Mouse (Mus musculus) kidney, postnatal 36 days (tissue): ENCODE results near the gene Per1.

Source experiments
- DNase-seq, 2 experiments: peaks; one replicate each; pipeline ENCODE4 v3.0.0; 2021 to 2022; ENCODE audit warnings: mixed read lengths in 2 of 2

The Per1 gene

DNA sequence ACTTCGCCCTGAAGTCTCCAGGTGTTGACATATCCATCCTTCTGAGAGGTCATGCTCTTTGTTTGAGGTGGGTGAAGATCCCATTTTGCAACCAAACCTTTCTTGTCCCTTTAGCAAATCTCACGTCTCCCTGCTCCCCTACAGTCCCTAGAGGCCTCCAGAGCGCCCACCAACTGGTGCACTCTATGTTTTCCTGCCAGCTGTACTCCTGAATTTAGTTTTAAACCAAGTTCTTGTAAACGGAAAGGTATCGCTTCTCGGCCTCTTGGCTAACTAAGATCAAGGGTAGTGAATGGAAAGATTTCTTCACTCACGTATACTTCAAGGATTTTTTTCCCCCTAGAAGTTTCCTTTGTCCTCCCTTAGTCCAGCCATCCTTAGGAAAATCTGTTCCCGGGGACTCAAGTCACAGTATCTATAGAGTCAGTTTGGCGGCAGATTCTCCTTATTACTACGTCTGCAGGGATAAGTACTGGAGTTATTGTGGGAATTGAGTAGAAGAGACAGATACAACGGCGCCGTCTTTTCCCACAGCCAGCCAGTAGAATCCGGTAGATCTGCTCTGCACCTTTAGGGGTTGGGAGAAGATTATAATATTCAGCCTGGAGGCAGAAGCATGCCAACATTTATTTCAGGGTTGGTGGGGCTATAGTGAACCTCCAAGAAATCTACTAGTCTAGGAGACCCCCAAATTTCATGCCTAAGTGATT is 24.6 kb downstream of the Per1 start:
- no peak for DNase-seq

DNA sequence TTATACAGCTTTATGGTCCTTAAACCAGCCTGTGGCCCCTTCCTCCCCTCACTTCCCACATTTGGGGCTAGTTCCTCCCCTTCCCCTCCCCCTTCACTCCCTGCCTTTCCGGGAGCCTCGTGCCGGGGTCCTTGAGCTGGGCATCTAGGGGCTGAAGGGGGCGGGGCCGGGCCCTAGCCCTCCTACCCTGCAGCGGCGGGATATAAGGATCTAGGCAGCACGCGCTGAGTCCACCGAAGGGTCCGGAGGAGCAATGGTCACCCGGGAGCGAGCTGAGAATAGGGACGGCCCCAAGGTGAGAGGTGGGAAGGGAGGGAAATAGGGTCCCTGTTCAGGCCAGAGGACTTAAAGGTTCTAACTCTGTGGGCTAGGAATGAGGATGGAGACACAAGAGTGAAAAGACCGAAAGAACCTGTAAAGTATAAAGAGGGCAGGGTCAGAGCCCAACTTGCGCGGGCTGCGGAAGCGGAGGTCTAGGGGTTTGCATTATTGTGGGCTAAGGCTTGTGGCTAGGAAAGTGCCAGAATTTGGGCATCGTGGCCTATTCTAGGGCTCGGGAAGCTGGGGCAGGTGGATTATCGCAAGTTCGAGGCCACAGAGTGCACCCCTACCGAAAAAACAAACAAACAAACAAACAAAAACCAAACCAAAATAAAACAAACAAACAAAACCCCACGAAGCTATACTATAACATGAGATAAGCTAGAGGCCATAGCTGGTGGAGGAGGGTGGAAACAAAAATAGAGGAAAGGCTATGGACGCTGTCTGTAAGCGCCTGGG is 25.4 kb downstream of the Per1 start, which contains the start of gene Hes7:
Gene Hes7 (plus strand): TSS at position 184 of the 780 bp plus-strand sequence.
- no peak for DNase-seq

DNA sequence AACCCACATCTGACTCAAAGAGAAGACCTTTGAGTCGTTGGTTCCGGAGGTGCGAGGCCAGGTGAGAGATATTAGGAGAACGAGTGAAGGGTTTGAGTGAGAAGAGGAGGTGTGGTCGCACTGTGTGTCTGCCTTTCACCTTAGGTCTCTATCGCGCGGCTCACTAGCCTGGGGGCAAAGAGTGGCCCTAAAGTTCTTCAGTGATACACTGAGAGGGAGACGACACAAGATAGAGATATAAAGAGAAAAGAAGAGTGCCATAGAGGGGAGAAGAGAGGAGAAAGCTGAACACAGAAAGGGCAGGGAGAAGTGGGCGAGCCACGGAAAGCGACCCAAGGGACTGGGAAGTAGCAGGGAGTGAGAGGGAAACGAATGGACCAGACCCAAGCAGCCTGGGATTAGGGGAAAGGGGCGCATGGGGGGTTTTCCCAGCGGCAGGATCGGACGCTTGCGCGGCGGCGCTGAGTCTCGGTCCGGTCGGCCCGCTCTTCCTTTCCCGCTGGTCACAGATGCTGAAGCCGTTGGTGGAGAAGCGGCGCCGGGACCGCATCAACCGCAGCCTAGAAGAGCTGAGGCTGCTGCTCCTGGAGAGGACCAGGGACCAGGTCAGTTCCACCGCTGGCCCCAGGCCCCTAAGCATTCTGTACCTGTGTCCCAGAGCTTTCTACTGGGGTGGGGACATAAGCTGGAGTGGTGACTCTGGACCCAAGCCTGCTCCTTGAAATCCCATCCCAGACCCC is 26.2 kb downstream of the Per1 start:
- DNase-seq: peak in 1 of 2 experiments; percentile 60

DNA sequence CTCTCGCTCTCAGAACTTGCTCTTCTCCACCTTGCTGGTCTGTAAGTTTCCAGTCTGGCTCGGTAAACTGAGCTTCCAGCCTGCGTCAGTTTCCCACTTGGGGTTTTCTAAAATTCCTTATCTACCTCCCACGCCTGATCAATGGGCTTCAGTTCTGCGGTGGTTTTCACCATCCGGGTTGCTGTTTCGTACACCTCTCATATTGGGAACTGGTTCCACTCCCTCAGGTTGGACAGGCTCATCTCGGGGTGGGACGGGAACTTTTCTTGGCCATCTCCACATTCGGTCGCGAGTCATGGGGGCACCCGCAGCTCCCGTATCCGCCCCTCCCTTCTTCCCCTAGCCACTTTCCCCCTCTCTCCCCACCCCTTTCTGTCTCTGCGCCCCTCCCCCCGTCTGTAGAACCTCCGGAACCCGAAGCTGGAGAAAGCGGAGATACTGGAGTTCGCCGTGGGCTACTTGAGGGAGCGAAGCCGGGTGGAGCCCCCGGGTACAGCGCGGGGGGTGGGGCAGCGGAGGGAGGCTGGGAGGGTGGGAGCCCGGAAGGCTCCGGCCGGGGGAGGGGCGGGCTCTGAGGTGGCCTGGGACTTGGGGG is 26.8 kb downstream of the Per1 start:
- DNase-seq: no peak

DNA sequence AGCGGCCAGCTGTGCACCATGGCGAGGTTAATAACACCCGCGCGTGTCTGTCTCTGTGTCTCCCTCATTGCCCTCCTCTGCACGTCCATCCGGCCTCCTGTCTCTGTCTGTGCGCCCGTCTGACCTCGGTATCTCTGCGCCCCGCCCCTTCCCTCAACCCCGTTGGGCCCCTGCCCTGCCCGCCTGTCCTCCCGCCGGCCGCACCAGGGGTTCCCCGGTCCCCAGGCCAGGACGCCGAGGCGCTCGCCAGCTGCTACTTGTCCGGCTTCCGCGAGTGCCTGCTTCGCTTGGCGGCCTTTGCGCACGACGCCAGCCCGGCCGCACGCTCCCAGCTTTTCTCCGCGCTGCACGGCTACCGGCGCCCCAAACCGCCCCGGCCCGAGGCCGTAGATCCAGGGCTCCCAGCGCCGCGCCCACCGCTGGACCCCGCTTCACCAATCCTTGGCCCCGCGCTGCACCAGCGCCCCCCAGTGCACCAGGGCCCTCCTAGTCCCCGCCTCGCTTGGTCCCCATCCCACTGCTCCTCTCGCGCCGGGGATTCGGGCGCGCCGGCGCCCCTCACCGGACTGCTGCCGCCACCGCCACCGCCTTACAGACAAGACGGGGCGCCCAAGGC is 27.4 kb downstream of the Per1 start, which contains the start of gene 9130213A22Rik:
Gene 9130213A22Rik (minus strand): TSS at position 254 of the 616 bp plus-strand sequence.
- DNase-seq: peak; percentile 87 to 91

DNA sequence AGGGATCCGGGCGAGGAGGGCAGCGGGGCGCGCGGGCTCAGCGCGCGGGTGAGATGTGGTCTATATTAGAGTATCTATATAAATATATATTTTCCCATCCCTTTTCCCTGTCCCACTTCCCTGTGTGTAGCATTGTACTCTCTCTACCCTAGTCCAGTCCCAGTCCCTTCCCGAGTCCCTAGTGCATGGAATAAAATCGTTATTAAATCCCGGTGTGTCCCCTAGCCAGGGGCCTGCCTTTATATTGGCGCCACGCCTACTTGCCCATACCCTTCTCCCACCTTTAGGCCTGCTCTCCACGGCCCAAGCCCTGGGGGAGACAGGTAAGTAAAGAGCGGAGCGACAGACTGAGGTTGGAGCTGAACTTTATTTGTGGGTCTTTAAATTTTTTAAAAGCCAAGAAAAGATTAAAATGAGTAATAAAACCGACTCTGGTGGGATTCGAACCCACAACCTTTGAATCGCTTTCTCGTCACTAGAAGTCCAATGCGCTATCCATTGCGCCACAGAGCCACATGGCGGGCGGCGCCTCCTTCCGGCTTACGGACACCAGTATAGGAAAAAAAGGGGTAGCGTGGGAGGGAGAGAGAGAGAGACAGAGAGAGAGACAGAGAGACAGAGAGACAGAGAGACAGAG is 28.2 kb downstream of the Per1 start:
- DNase-seq: peak; percentile 90 to 91

DNA sequence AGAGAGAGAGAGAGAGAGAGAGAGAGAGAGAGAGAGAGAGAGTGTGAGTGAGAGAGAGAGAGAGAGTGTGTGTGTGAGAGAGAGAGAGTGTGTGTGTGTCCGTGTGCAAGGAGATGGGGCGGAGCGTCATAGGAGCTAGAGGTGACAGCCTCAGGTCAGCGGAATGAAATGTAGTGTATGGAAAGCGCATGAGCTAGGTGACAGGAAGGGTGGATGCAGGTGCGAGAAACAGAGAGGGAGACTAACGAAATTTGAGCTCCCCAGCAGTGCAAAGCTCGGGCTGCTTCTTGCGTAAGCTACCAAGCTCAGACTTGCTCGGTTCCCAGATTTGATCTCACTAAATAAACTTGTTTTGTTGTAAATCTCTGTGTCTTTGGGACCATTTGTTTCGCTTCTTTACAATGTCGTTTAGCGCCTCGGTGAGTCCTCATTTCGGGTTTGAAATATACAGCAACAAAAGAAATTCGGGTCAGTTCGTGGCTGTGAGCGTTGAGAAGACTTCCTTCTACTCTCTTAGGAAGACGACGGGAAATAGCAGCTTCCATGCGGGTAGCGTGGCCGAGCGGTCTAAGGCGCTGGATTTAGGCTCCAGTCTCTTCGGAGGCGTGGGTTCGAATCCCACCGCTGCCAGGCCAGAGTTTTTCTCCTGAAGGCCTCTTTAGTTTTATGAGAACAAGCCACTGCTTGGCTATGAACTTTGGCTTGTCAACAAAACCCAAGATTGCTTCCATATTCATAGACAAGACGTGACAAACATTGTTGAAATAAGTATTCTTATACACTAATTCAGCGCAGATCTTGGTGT is 28.9 kb downstream of the Per1 start:
- peak; percentile 90 to 92 for DNase-seq

DNA sequence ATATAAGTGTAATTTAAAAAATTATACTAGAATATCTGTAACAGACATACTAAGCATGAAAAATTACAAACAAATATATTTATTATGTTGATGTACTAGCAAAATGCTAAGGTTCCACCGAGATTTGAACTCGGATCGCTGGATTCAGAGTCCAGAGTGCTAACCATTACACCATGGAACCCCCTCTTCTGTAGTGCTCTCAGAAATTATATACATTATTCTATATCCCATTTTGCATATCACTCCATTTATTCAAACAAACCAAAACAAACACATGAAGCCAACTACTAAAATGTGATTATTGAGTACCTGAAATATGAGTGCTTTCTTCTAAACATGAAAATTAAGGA is 29.5 kb downstream of the Per1 start:
- peak; percentile 69 to 72 for DNase-seq

DNA sequence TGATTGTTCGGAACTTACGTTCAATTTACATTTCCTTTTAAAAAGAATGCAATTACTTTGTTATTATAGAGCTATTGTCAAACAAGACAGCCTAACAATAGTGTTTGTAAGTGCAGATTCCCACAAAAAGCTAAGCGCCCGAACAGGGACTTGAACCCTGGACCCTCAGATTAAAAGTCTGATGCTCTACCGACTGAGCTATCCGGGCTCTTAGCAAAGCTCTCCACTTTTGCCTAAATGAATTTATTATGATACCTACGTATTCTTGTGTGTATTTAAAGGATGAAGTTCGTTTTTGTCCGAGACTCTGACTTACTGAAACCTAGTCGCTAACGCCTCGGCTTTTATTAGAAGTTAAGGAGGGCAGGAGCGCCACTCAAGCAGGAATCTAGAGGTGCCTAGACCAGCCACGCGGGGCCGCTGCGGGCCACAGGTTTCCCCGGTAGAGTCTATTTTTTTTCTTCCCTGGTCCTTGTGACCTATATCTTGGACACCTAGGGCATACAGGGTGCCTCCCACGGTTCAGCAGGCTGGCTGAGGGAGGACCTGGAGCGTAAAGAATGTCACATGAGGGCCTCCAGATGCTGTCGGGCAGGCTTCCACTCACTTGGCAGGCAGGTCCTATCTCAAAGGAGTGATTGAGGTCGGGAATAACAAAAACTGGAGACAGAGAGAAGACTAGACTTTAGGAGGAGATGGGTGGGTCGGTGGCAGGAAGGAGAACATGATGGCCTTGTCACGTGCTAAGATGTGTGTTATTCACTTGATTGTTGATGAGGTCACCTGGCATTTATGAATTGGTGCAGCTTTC is 30.2 kb downstream of the Per1 start:
- DNase-seq: peak; percentile 85 to 87

DNA sequence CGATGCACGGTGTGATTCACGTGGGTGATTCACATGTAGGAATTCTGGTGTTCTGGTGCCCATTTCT is 30.7 kb downstream of the Per1 start, which contains the start of gene Aloxe3:
Gene Aloxe3 (plus strand): TSS at position 45 of the 67 bp plus-strand sequence.
- DNase-seq: no peak

DNA sequence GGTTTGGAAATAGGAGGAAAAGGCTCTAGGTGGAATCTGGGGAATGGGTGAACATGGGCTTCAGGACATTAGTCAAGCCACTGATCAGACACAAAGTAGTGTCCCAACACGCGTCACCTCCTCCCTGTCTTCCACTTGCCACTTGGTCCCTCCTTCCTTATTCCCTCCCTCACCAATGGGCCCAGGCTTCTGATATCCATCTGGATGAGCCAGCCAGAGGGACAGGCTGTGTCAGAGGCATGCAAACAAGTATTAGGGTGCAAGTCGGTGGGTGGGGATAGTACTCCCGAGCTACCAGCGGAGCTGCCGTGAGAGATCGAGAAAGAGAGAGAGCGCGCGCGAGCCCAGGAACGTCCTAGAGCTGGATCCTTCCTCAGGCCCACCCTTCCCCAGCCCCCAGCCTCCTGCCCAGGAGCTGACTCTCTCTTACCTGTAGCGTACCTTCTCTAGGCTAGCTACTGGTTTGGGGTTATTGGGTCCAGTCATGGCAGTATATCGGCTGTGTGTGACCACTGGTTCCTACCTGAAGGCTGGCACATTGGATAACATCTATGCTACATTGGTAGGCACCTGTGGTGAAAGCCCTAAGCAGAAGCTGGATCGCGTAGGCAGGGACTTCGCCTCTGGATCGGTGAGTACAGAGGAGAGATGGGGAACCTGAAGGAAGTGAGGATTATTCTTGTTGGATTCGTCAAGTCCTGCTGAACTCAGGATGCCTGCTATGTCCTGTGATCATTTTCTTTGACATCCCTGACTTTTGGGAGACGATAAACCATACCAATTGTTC is 31.1 kb downstream of the Per1 start:
- no peak for DNase-seq

DNA sequence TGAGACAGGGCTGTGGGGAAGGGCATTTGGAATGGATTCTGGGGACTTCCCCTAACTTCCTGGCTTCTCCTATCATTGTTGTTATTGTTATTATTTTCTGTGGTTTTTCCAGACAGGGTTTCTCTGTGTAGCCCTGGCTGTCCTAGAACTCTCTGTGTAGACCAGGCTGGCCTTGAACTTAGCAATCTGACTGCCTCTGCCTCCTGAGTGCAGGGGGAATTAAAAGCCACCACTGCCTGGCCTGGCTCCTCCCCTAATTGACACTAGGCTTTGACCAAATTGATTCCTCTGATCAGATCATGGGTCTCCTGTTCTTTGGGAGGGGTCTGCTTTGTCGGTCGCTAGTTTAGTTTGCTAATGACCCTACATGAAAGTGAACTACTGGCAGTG is 31.7 kb downstream of the Per1 start:
- DNase-seq: no peak

DNA sequence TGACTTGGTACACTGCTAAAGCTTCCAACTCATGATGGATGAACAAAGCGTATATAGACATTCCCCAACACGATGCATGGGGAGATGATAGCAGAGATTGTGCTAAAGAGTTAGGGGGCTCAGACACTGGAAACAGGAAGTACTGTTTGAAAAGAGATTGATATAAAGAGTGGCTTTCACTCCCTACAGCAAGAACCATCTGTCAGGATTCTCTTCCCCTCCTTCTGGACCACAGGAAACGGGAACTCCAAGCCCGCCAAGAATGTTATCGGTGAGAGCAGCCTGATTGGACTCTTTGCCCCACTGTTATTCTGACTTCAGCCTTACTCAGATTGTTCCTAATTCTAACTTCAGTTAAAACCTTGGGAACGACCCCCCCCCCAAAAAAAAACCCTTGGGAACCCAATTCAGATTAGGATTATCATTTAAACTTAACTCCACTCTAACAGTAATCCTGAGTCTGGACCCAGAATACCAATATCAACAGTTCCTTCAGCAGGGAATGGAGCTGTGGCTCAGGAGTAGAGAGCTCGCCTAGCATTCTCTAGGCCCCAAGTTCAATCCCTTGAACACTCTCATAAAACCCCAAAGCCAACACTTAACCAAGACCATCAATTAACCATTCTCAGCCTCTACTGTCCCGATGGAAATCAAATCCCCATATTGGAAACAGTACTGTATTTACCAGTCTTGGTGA is 33.6 kb downstream of the Per1 start:
- no peak for DNase-seq

DNA sequence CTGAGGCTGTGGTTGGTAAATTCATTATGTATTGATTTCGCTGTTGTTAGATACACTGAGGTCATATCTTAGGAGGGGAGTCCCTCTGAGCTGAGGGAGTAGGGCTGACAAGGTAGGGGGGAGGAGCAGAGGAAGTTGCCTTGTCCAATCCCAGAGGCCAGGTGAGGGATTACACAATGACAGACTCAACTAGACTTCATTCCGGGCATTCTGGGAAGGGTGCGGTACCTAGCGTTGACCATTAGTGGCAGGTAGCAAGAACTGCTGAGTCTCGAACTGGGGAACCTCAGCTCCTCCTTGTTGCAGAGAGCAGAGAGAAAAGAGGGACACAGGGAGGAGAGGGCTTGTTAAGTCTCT is 38.5 kb downstream of the Per1 start:
- no peak for DNase-seq

DNA sequence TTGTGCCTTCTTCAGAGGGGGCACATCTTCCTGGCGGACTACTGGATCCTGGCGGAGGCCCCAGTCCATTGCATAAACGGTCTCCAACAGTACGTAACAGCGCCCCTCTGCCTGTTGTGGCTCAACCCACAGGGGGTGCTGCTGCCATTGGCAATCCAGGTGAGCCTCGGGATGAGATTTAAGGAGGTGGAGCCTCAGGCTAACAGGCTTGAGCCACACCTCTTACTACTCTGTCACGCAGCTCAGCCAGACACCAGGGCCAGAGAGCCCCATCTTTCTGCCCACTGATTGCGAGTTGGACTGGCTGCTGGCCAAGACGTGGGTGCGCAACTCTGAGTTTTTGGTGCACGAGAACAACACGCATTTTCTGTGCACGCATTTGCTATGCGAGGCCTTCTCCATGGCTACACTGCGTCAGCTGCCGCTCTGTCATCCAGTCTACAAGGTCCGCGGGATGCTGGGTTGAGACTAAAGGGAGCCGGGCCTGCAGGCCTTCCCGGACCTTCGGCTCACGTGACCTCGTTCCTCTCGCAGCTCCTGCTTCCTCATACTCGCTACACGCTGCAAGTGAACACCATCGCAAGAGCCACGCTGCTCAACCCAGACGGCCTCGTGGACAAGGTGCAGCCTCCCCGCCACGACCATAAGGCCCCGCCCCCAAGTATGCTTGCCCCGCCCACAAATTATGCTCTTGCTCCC is 39.1 kb downstream of the Per1 start:
- peak; percentile 33 to 64 for DNase-seq

DNA sequence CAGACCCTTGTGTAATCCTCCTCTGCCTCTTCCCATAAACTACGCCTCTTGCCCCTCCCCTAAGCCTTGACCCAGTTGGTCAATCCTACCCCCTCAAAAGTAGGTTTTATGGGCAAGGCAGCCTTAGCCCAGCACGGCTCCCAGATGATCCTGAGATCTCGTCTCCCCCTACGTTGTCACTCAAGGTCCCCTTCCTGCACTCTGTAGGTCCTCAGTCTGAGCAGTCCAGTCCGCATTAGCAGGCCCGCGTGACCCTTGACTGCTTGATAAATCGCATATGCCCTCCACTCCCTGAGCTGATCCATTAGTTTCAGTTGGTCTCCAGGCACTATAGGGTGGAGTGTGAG is 39.6 kb downstream of the Per1 start:
- no peak for DNase-seq

DNA sequence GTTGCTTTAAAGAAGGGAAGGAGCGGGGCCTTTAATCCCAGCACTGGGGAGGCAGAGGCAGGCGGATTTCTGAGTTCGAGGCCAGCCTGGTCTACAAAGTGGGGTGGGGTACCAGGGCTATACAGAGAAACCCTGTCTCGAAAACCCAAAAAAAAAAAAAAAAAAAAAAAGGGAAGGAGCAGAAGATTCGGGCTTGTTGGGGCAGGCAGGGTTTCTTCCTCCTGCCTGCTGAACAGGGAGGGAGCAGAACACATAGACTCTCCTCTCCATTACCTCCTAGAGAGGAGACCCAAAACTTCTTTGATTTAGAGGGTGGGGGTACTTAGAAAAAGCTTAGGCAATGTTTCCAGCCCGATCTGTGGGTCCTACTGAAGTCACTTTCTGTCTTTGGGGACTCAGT is 40.3 kb downstream of the Per1 start:
- DNase-seq: no peak

DNA sequence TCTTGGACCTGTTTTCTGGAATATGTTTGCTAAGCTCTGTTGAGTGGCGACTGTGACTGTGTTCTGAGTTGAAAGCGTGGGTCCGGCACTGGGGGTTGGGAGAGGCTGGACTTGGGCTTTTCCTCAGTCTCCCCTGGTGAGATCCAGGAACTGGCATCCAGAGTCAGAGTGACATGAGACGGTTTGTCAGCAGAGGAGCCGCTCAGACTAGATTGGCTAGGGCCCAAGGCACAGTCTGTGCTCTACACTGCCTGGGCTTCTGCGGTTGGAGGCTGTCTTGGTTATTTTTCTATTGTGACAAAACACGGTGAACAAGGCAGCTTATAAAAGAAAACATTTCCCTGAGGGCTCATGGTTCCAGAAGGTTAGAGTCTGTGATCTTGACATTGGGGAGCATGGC is 52.5 kb downstream of the Per1 start:
- no peak for DNase-seq

DNA sequence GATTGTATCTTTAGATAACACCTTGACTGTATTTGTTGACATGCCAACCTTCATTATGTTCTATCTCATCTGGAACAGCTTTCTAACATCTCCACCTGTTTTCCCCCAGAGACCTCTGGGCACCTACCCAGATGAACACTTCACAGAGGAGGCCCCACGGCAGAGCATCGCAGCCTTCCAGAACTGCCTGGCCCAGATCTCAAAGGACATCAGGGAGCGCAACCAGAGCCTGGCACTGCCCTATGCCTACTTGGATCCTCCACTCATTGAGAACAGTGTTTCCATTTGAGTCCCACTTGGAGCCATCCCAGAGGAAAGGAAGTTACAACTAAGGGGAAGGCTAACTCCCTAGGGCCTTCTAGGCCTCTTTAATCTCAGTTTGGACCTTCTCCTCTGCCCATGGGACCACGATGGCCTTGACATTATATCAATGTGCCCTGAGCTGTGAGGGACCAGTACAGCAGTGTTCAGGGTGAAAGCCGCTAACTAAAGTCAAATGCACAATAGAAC is 53.5 kb downstream of the Per1 start:
- DNase-seq: no peak
